Mouse (Mus musculus): ENCODE measurements at regions not wholly inside any gene's neighbourhood (a gene's known extent, or its start where the extent isn't known, plus 50 kb on each side); places are given as distances from the start of the nearest gene placed in this dataset.

DNA sequence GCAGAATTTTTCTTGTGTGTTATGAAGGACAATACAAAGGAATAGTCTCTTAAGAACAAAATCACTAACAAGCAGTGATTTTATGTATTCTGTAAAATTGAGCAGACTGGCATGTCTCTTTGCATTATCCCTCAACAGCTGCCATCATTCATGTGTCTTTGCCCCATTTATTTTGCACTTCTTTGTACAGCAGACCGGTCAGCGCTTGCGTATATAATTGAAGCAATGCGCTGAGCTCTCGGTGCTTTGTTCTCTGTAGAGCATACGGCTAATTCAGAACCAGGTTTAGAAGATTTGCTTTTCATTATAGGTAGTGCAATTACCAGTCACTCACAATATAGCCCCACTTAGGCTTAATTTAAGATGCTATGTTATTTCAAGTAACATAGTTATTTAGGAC is 173.1 kb upstream of the Ube2e3 start:
- TF ChIP-seq CTCF (IDR thresholded peaks at IDR 0.05; ENCODE audit: extremely low read depth, insufficient read depth, insufficient read length, insufficient replicate concordance) = no peak
- no peak for TF ChIP-seq POLR2A (IDR thresholded peaks at IDR 0.05; ENCODE audit: low read depth, low read length)

All from spleen, adult 2 months (tissue).